Mouse (Mus musculus): ENCODE results near the gene Luc7l2.

The Luc7l2 gene

GRCm38 (mm10) chr6:38650263-38650937 lies 99.3 kb downstream of the Luc7l2 start:
- DNase-seq (ENCODE audit: low spot score) = no peak

Data from urinary bladder, postnatal 10 days (tissue).